Mouse (Mus musculus) ovary, postnatal 36 days (tissue): Measurements from ENCODE around the gene Taf15.
"Not testable (repeated sequence)": the region's sequence is repeated elsewhere in the genome, so short reads cannot be mapped to it uniquely, and the experiment has no call there.

ENCODE experiments used
- DNase-seq: peaks from one replicate; pipeline ENCODE4 v3.0.0; 2022; ENCODE audit warnings: low spot score, mixed read lengths

The Taf15 gene

GRCm38 (mm10) chr11:83538705-83539314 lies 65.9 kb downstream of the Taf15 start:
- DNase-seq = no peak

- no peak for DNase-seq
Measured at GRCm38 (mm10) chr11:83540931-83541330, 68.0 kb downstream of the Taf15 start.

- no peak for DNase-seq
Measured at GRCm38 (mm10) chr11:83541415-83541814, 68.5 kb downstream of the Taf15 start.

GRCm38 (mm10) chr11:83544214-83544613 lies 71.3 kb downstream of the Taf15 start:
- no peak for DNase-seq

GRCm38 (mm10) chr11:83550186-83550632 lies 77.3 kb downstream of the Taf15 start:
- DNase-seq = no peak

- DNase-seq = not testable (repeated sequence)
Measured at GRCm38 (mm10) chr11:83551037-83551436, 78.2 kb downstream of the Taf15 start.

- no peak for DNase-seq
Measured at GRCm38 (mm10) chr11:83551668-83552067, 78.8 kb downstream of the Taf15 start.
